Mouse (Mus musculus) sigmoid colon, adult 10 weeks (tissue): Measurements from ENCODE around the gene Hspb11. TPM values are rescaled to one million over a fixed set of nuclear protein-coding genes. Genes with fewer than 3 reads are reported as not detected.

Source experiments
- polyA plus RNA-seq: library from polyadenylated mRNA; stranded (reverse); fragments of 350-450 nt; fragmentation: Illumina TruSeq; extraction: RNeasy Lipid Tissue Mini Kit (QIAGEN cat#74804); gene quantifications from one replicate; pipeline ENCODE4 v1.2.3, GENCODE M21; 2014; ENCODE audit warnings: low read depth, low replicate concordance

The Hspb11 gene
- 130 TPM for polyA plus RNA-seq

DNA sequence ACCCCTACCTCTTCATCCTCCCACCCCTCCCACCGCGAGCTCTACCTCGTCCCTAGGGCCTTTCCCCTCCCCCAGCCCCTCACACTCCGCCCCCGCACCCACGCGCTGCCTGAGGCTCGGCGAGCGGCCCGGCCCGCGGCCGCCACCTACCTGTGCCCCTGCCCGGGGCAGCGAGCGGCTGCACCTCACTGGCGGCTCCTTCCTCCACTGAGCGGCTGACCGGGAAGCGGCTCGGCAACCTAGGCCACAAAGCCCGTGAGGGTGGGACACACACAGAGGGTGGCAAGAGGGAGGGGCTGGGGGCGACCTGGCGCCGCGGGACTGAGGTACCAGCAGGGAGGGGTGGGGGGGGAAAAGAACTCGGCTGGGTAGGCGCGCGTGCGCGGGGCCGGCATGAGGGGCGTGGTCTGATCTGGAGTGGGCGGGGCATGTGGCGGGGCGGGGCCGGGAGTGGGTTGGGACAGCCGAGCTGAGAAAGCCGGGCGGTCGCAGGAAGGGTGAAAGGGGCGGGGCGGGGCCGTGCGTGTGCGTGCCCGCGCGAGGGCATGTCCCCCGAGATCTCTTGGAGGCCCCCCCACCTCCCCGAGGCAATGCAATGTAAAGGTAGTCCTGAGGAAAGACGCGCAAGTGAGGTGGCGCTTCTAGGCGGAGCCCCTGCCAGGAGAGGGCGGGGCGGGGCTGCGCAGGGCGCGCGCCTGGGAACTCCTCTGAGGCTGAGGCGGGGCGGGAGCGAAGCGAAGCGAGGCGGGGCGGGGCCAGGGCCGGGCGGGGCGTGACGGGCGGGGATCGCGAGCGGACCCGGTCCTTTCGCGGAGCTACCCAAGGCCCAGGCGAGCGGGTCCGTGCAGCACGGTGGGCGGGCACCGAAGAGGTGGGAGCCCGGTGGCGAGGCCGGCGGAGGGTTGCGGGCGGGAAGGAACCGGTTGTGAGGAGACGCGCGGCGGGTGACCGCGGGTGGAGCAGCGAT lies at the start of gene Hspb11, which contains the start of gene Lrrc42:
Gene Hspb11, plus strand, starts transcription at position 469 of the 967 bp plus-strand sequence.
Gene Lrrc42, minus strand, starts transcription at position 408 of the 967 bp plus-strand sequence.

DNA sequence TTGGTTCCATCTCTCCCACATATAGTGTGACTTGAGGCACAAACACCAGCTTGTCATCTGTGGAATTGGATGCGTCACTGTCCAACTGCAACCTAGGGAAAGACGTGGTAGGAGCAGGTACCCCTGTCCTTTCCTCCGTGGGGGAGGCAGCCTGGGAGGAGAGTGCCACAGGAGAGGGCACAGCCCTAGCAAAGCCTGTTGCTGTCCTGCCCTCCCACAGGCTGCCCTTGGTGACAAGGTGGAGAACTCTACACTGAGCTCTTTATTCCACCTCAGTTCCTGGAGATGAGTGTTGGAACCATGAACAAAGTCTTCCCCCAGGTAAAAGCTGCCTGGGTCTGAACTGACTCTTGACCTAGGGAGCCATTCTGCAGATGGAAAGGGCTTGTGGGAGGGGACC lies 44.5 kb upstream of the Hspb11 start, which contains the start of gene Ldlrad1:
Gene Ldlrad1, plus strand, starts transcription at position 301 of the 400 bp plus-strand sequence.

DNA sequence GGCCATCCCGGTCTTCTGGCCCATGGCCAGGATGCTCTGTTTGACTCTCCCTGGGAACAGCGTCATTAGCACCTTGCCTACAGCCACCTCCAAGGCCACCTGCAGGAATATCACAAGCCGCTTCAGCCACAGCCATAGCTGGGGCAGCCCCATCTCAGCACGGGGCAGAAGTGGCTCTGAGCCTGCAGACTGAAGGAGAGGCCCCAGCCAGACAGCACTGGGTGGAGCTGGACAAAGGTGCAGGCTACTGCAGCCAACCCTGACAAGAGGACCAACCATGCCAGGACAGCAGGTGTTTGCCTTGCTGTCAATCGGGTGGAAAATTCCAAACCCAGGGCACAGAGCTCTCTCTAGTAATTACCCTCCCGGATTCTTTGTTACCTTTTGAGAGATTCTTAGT lies 53.6 kb downstream of the Hspb11 start, which contains the start of gene Dio1:
Gene Dio1, minus strand, starts transcription at position 204 of the 400 bp plus-strand sequence.

DNA sequence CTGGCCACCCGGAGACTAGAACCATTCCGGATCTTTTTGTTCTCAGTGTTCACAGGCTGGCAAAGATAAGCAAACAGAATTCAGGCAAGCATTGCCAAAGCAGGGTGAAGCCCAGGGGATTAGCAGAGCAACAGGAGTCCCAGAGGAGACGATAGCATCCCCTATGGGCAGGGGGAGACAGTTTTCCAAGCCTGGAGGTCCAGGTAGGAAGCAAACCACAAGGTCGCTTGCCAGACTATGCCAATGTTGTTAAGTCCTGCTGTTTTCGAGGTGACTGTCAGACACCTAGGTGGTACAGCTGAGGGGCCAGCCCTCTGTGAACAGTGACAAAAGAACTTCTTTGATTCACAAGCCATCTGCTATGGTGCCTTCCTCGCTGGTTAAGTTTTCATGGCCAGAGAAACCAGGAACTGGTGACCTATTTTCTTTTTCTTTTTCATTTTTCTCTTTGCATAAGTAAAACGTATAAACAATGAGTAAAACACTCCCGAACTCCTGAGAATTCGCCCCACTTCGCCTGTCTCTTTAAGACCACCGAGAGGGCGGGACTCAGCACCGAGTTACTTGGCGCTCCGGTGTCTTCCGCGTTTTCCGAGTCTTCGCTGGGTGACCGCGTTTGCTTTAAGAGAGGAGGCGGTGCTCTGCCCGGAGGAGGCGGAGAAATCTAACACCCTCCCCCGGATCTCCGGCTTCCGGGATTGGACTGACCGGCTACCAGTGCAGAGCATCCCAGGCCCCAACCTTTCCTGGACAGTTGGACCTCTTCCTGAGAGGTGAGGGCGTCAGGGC lies 60.5 kb downstream of the Hspb11 start, which contains the start of gene Yipf1:
Gene Yipf1, plus strand, starts transcription at position 674 of the 789 bp plus-strand sequence.

Other genes starting within 250 kb of the Hspb11 start
- 33.4 TPM for gene Mrpl37, start 186.7 kb upstream of the Hspb11 start, polyA plus RNA-seq
- gene Cyb5rl, start 186.6 kb upstream of the Hspb11 start, polyA plus RNA-seq: 1.5 TPM
- not detected for gene Cdcp2, start 156.7 kb upstream of the Hspb11 start, polyA plus RNA-seq
- gene Tmem59, start 75.2 kb upstream of the Hspb11 start, polyA plus RNA-seq: 1,156 TPM
- 43.5 TPM for gene Tceanc2, start 74.5 kb upstream of the Hspb11 start, polyA plus RNA-seq
- gene Ldlrad1, start 44.4 kb upstream of the Hspb11 start, polyA plus RNA-seq: not detected
- 95.1 TPM for gene Lrrc42, start 61 bp upstream of the Hspb11 start, polyA plus RNA-seq
- gene Dio1, start 53.6 kb downstream of the Hspb11 start, polyA plus RNA-seq: 111 TPM
- gene Yipf1, start 60.8 kb downstream of the Hspb11 start, polyA plus RNA-seq: 101 TPM
- 12.8 TPM for gene Ndc1, start 114.2 kb downstream of the Hspb11 start, polyA plus RNA-seq
- not detected for gene Glis1, start 181.0 kb downstream of the Hspb11 start, polyA plus RNA-seq